Mouse (Mus musculus): ENCODE measurements at regions not wholly inside any gene's neighbourhood (a gene's known extent, or its start where the extent isn't known, plus 50 kb on each side); places are given as distances from the start of the nearest gene placed in this dataset.

- TF ChIP-seq EP300 (IDR thresholded peaks at IDR 0.05) (no peak), CTCF (IDR thresholded peaks at IDR 0.05) (no peak)
These were observed 119.7 kb upstream of the Snx7 start for GRCm38 (mm10) chr3:117988443-117988842.

Measured in lung, postnatal 0 days (tissue).